Mouse (Mus musculus) heart, embryonic 12.5 days (tissue): ENCODE data around the gene Cyp11a1. TPM values are rescaled to one million over a fixed set of nuclear protein-coding genes. Genes with fewer than 3 reads are reported as not detected.

ENCODE experiments used
- ATAC-seq: fragments of 200-750 bp; cut with Nextera tagmentation; 2 replicates; pipeline ENCODE4 v1.8.0; 2017; ENCODE audit warnings: moderate TSS enrichment, moderate library complexity; ENCODE audit not compliant: insufficient number of reproducible peaks, low FRiP score
- H3K27ac ChIP-seq: fragments of 300-500 bp; sonication (generic); 2 replicates; pipeline ENCODE4 v1.5.1; 2016; ENCODE audit warnings: mild to moderate bottlenecking, moderate library complexity; ENCODE audit not compliant: poor library complexity, severe bottlenecking
- H3K27me3 ChIP-seq: fragments of 300-500 bp; sonication (generic); replicated peaks from 2 replicates; pipeline ENCODE4 v1.6.1; 2016; ENCODE audit warnings: mild to moderate bottlenecking, moderate library complexity
- H3K36me3 ChIP-seq: fragments of 300-500 bp; sonication (generic); 2 replicates; pipeline ENCODE4 v1.6.1; 2016; ENCODE audit warnings: mild to moderate bottlenecking, moderate library complexity
- H3K4me1 ChIP-seq: fragments of 300-500 bp; sonication (generic); replicated peaks from 2 replicates; pipeline ENCODE4 v1.6.1; 2016; ENCODE audit warnings: mild to moderate bottlenecking
- H3K4me2 ChIP-seq: fragments of 300-500 bp; sonication (generic); 2 replicates; pipeline ENCODE4 v1.6.1; 2016; ENCODE audit warnings: mild to moderate bottlenecking, moderate library complexity
- H3K4me3 ChIP-seq: fragments of 300-500 bp; sonication (generic); 2 replicates; pipeline ENCODE4 v1.5.1; 2016; ENCODE audit warnings: mild to moderate bottlenecking
- H3K9ac ChIP-seq: fragments of 300-500 bp; sonication (generic); 2 replicates; pipeline ENCODE4 v1.6.1; 2016; ENCODE audit warnings: mild to moderate bottlenecking, moderate library complexity
- H3K9me3 ChIP-seq: fragments of 300-500 bp; sonication (generic); replicated peaks from 2 replicates; pipeline ENCODE4 v1.6.1; 2016; ENCODE audit warnings: mild to moderate bottlenecking, moderate library complexity
- WGBS: fragments of 180-500 bp; shearing (Covaris S2); methylation state at CpG from one replicate; pipeline ENCODE4 v1.1.7; 2016; 5-methylcytosine and 5-hydroxymethylcytosine counted together
- polyA plus RNA-seq: library from polyadenylated mRNA; unstranded; fragments of >200 nt; fragmentation: Nextera tagmentation; extraction: Ambion mirVana; gene quantifications from 2 replicates; pipeline ENCODE4 v1.2.1, GENCODE M21; 2016

The Cyp11a1 gene
- polyA plus RNA-seq, 1 experiment from 2014 or later, result not detected

- H3K9me3 ChIP-seq, result no peaks in the 10 kb centered on the region
- WGBS, result 87% methylated on average over 6 of the region's 6 CpGs
- no peak for ATAC-seq
Observed at GRCm38 (mm10) chr9:58029635-58030034, 23.4 kb downstream of the Cyp11a1 start.

GRCm38 (mm10) chr9:58031895-58032294 lies 25.7 kb downstream of the Cyp11a1 start:
- Histone ChIP-seq H3K27ac (no peak overlapping the region), H3K9ac (no peak overlapping the region), H3K4me3 (no peak overlapping the region), H3K9me3 (no peaks in the 10 kb centered on the region), H3K4me1 (no peaks in the 10 kb centered on the region), H3K4me2 (no peak overlapping the region), H3K27me3 (peaks cover 61% of the 10 kb centered on the region), H3K36me3 (no peaks in the 10 kb centered on the region)
- ATAC-seq, result no peak
- WGBS, result 66% methylated on average over 5 of the region's 5 CpGs

More at GRCm38 (mm10) chr9:58029635-58030034, 23.4 kb downstream of the Cyp11a1 start:
- no peak overlapping the region for H3K4me3 ChIP-seq
- H3K27ac ChIP-seq, result no peak overlapping the region
- H3K4me2 ChIP-seq, result no peak overlapping the region
- H3K9ac ChIP-seq, result no peak overlapping the region
- H3K27me3 ChIP-seq, result peaks cover 46% of the 10 kb centered on the region
- no peaks in the 10 kb centered on the region for H3K4me1 ChIP-seq
- H3K36me3 ChIP-seq, result no peaks in the 10 kb centered on the region

GRCm38 (mm10) chr9:58035519-58035918 lies 29.3 kb downstream of the Cyp11a1 start:
- Histone ChIP-seq H3K9me3 (no peaks in the 10 kb centered on the region), H3K27ac (no peak overlapping the region), H3K9ac (no peak overlapping the region), H3K4me1 (no peaks in the 10 kb centered on the region), H3K27me3 (peaks cover 78% of the 10 kb centered on the region), H3K4me2 (no peak overlapping the region), H3K4me3 (no peak overlapping the region), H3K36me3 (no peaks in the 10 kb centered on the region)
- ATAC-seq, result no peak
- 80% methylated on average over 2 of the region's 2 CpGs for WGBS

GRCm38 (mm10) chr9:58035951-58036698 lies 29.9 kb downstream of the Cyp11a1 start:
- Histone ChIP-seq H3K4me2 (no peak overlapping the region), H3K4me3 (no peak overlapping the region), H3K36me3 (no peaks in the 10 kb centered on the region), H3K27ac (no peak overlapping the region), H3K4me1 (0 out of 2 replicates have a peak, but pooled peaks cover 2% of the 10 kb centered on the region), H3K9ac (no peak overlapping the region), H3K9me3 (no peaks in the 10 kb centered on the region), H3K27me3 (peaks cover 74% of the 10 kb centered on the region)
- 62% methylated on average over 7 of the region's 7 CpGs for WGBS
- ATAC-seq, result no peak

GRCm38 (mm10) chr9:58036961-58037360 lies 30.8 kb downstream of the Cyp11a1 start:
- Histone ChIP-seq H3K9ac (no peak overlapping the region), H3K4me2 (no peak overlapping the region), H3K9me3 (no peaks in the 10 kb centered on the region), H3K4me1 (peaks cover 10% of the 10 kb centered on the region), H3K36me3 (no peaks in the 10 kb centered on the region), H3K27me3 (peaks cover 71% of the 10 kb centered on the region), H3K4me3 (no peak overlapping the region), H3K27ac (no peak overlapping the region)
- WGBS, result 72% methylated on average over 4 of the region's 4 CpGs
- ATAC-seq, result no peak

GRCm38 (mm10) chr9:58038500-58039168 lies 32.4 kb downstream of the Cyp11a1 start:
- H3K4me2 ChIP-seq, result no peak overlapping the region
- H3K4me1 ChIP-seq, result peaks cover 22% of the 10 kb centered on the region
- no peaks in the 10 kb centered on the region for H3K9me3 ChIP-seq
- no peak; the same call in 1 of the 2 replicates for ATAC-seq
- H3K4me3 ChIP-seq, result no peak overlapping the region
- H3K27ac ChIP-seq, result no peak overlapping the region
- H3K36me3 ChIP-seq, result no peaks in the 10 kb centered on the region
- 28% methylated on average over 19 of the region's 19 CpGs for WGBS
- H3K9ac ChIP-seq, result no peak overlapping the region
- H3K27me3 ChIP-seq, result peaks cover 58% of the 10 kb centered on the region

GRCm38 (mm10) chr9:58040977-58041376 lies 34.8 kb downstream of the Cyp11a1 start:
- Histone ChIP-seq H3K4me1 (peaks cover 22% of the 10 kb centered on the region), H3K27me3 (peaks cover 49% of the 10 kb centered on the region), H3K9ac (no peak overlapping the region), H3K4me3 (no peak overlapping the region), H3K36me3 (no peaks in the 10 kb centered on the region), H3K27ac (no peak overlapping the region), H3K4me2 (no peak overlapping the region), H3K9me3 (no peaks in the 10 kb centered on the region)
- no peak for ATAC-seq
- 57% methylated on average over 4 of the region's 4 CpGs for WGBS

GRCm38 (mm10) chr9:58042391-58042790 lies 36.2 kb downstream of the Cyp11a1 start:
- H3K27me3 ChIP-seq, result peaks cover 35% of the 10 kb centered on the region

GRCm38 (mm10) chr9:58043496-58044017 lies 37.3 kb downstream of the Cyp11a1 start:
- Histone ChIP-seq H3K4me1 (peaks cover 36% of the 10 kb centered on the region), H3K4me2 (no peak overlapping the region), H3K27ac (no peak overlapping the region), H3K36me3 (no peaks in the 10 kb centered on the region), H3K27me3 (peaks cover 27% of the 10 kb centered on the region), H3K9ac (no peak overlapping the region), H3K4me3 (no peak overlapping the region), H3K9me3 (no peaks in the 10 kb centered on the region)
- WGBS, result 81% methylated on average over 10 of the region's 10 CpGs
- ATAC-seq, result no peak

More at GRCm38 (mm10) chr9:58042391-58042790, 36.2 kb downstream of the Cyp11a1 start:
- Histone ChIP-seq H3K4me2 (no peak overlapping the region), H3K4me1 (peaks cover 25% of the 10 kb centered on the region), H3K4me3 (no peak overlapping the region), H3K9me3 (no peaks in the 10 kb centered on the region), H3K27ac (no peak overlapping the region), H3K9ac (no peak overlapping the region; the same call in 1 of the 2 replicates), H3K36me3 (no peaks in the 10 kb centered on the region)
- no peak for ATAC-seq
- 40% methylated on average over 10 of the region's 10 CpGs for WGBS

- H3K27ac ChIP-seq, result no peak overlapping the region
- H3K4me1 ChIP-seq, result peaks cover 43% of the 10 kb centered on the region
- ATAC-seq, result no peak
- H3K9ac ChIP-seq, result no peak overlapping the region
- H3K27me3 ChIP-seq, result peaks cover 29% of the 10 kb centered on the region
- no peaks in the 10 kb centered on the region for H3K36me3 ChIP-seq
- H3K9me3 ChIP-seq, result no peaks in the 10 kb centered on the region
- no peak overlapping the region for H3K4me3 ChIP-seq
- WGBS, result 44% methylated on average over 10 of the region's 10 CpGs
- no peak overlapping the region for H3K4me2 ChIP-seq
Observed at GRCm38 (mm10) chr9:58044828-58045227, 38.6 kb downstream of the Cyp11a1 start.

- 37% methylated on average over 4 of the region's 4 CpGs for WGBS
- Histone ChIP-seq H3K9ac (no peak overlapping the region), H3K4me1 (peaks cover 43% of the 10 kb centered on the region), H3K36me3 (no peaks in the 10 kb centered on the region), H3K9me3 (no peaks in the 10 kb centered on the region), H3K27me3 (peaks cover 35% of the 10 kb centered on the region), H3K27ac (no peak overlapping the region), H3K4me3 (no peak overlapping the region), H3K4me2 (no peak overlapping the region)
- no peak for ATAC-seq
Observed at GRCm38 (mm10) chr9:58045646-58046045, 39.4 kb downstream of the Cyp11a1 start.
